Mouse (Mus musculus) embryonic fibroblast, embryonic 13.5 days (primary cell): ENCODE data around the gene Celf5. TPM values are rescaled to one million over a fixed set of nuclear protein-coding genes. Genes with fewer than 3 reads are reported as not detected.

Experiments used
- H3K27ac ChIP-seq: 2 replicates; pipeline ENCODE4 v1.5.1; 2012; ENCODE audit warnings: low read length, control low read depth, inconsistent platforms; ENCODE audit not compliant: insufficient read depth
- H3K4me1 ChIP-seq: 2 replicates; pipeline ENCODE4 v1.6.1; 2011; ENCODE audit warnings: low read length; ENCODE audit not compliant: control insufficient read depth, insufficient read depth
- H3K4me3 ChIP-seq: 2 replicates; pipeline ENCODE4 v1.5.1; 2011; ENCODE audit warnings: mild to moderate bottlenecking, control low read depth, low read length; ENCODE audit not compliant: insufficient read depth
- CTCF ChIP-seq: IDR thresholded peaks from 2 replicates; pipeline ENCODE4 v1.5.1; 2011; ENCODE audit warnings: mild to moderate bottlenecking, control low read depth, low read length, moderate library complexity, borderline replicate concordance; ENCODE audit not compliant: insufficient read depth
- POLR2A ChIP-seq: IDR thresholded peaks from 2 replicates; pipeline ENCODE4 v1.6.1; 2011; ENCODE audit warnings: low read depth, mild to moderate bottlenecking, control low read depth, low read length, moderate library complexity
- polyA plus RNA-seq: library from polyadenylated mRNA; stranded (reverse); fragments of >200 nt; gene quantifications from 2 replicates; pipeline ENCODE4 v1.2.4, GENCODE M21; 2011; ENCODE audit warnings: low read depth; ENCODE audit not compliant: missing spikeins, insufficient read length

Celf5 gene
- polyA plus RNA-seq, 1 experiment: 4.4 TPM

GRCm38 (mm10) chr10:81474461-81474860 lies 8.0 kb downstream of the Celf5 start:
- H3K27ac ChIP-seq: no peak overlapping the region
- H3K4me3 ChIP-seq: no peak overlapping the region
- H3K4me1 ChIP-seq: no peaks in the 10 kb centered on the region
- TF ChIP-seq POLR2A: no peak
- no peak for TF ChIP-seq CTCF

DNA sequence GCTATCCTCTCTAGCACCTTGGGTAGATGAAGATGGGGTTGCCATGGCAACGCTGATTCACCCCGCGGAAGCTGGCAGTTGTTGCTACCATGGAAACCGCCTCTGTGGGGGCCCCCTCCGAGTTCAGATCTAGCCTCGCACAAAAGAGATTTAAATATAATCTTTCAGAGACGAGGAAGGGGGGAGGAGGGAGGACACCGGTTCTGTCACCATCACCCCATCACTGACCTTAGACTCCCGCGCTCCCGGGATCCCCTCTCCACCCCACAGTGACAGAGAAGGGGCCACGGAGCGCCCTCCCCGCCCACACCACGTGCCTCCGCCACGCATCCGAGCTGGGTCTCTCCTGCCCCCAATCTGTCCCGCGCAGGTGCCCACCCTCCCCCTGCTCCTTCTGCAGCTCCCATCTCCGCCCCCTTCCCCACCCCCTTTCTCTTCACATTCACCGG lies 9.5 kb downstream of the Celf5 start:
- Histone ChIP-seq H3K27ac (no peak overlapping the region), H3K4me3 (no peak overlapping the region), H3K4me1 (no peaks in the 10 kb centered on the region)
- TF ChIP-seq CTCF: no peak
- no peak for TF ChIP-seq POLR2A

DNA sequence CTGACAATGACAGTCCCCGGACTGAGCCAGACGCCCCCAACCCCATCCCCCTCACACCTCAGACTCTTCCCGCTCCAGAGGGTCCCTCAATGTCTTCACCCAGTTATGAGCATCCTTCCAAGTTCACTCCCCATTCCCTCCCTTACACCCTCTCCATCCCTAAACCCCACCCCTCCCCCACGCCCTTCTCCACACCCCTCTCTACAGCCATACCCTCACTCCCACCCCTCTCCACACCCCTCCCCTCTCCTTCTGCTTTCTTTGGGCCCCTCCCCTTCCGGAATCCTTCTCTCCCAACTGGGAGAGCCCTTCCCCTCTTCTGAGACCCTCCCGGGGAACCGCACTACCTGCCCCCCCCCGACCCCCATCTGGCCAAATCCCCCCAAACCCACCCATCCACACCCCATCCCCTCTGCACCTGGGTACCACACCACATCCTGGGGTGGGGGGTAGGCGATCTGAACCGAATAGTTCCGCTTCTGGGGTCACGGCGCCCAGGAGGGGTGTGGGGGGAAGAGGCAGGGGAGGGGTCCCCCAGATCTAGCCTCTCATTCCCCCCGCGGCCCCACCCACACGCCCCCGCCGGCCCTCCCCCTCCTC lies 10.0 kb downstream of the Celf5 start:
- no peak overlapping the region for H3K4me3 ChIP-seq

GRCm38 (mm10) chr10:81470454-81470853 lies 12.1 kb downstream of the Celf5 start:
- Histone ChIP-seq H3K4me3 (no peak overlapping the region), H3K27ac (no peak overlapping the region), H3K4me1 (no peaks in the 10 kb centered on the region)
- TF ChIP-seq CTCF (no peak), POLR2A (no peak)

More for the DNA sequence above, 10.0 kb downstream of the Celf5 start:
- H3K4me1 ChIP-seq: no peaks in the 10 kb centered on the region
- TF ChIP-seq CTCF: no peak
- TF ChIP-seq POLR2A: no peak
- no peak overlapping the region for H3K27ac ChIP-seq

DNA sequence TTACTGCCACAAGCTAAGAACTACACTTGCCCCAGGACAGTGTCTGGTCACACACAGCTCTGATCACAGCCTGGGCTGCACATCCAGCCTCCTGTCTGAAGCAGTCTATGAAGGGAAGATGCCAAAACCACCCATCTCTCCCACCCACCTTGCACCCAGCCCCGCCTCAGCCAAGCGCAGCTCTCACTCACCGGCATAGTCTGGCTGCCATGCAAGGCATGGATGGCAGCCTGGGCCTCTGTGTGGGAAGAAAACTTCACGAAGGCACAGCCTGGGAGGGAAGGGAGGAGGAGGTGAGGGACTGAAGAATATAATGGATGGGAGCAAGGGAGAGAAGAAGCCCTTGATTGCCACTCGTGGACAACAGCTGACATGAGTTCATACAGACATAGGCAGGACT lies 13.3 kb downstream of the Celf5 start:
- no peak overlapping the region for H3K27ac ChIP-seq
- H3K4me1 ChIP-seq: no peaks in the 10 kb centered on the region
- TF ChIP-seq POLR2A (no peak), CTCF (no peak)
- no peak overlapping the region for H3K4me3 ChIP-seq

DNA sequence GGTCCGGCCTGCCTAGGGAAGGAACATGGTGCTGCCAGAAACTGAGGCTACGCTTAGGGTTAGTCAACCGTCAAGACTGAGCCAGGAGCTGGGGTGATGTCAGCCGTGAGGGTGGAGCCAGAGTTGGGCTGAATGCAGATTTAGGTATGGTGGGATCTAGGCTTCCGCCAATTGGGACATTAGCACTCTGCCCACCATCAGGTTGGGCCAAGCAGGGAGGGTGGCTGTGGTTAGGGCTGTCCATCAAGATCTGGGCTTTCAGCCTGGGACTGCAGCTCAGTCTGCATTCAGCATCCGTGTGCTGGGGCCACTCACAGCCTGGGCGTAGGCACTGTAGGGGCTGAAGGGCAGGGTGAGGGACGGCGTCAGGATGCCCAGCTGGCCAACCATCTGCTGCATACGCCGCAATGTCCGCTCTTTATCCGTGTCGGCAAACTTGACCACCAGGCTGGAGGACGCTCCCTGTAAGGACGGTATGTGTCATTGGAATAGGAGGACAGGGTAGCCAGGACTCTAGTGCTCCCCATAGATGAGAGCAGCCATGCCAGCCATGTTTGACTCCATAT lies 14.8 kb downstream of the Celf5 start:
- H3K4me3 ChIP-seq: no peak overlapping the region
- H3K4me1 ChIP-seq: no peaks in the 10 kb centered on the region
- no peak for TF ChIP-seq POLR2A
- TF ChIP-seq CTCF: no peak
- no peak overlapping the region for H3K27ac ChIP-seq

- no peak overlapping the region for H3K4me3 ChIP-seq
- no peak for TF ChIP-seq POLR2A
- TF ChIP-seq CTCF: no peak
- H3K27ac ChIP-seq: no peak overlapping the region
- no peaks in the 10 kb centered on the region for H3K4me1 ChIP-seq
Measured at GRCm38 (mm10) chr10:81466881-81467280, 15.6 kb downstream of the Celf5 start.

DNA sequence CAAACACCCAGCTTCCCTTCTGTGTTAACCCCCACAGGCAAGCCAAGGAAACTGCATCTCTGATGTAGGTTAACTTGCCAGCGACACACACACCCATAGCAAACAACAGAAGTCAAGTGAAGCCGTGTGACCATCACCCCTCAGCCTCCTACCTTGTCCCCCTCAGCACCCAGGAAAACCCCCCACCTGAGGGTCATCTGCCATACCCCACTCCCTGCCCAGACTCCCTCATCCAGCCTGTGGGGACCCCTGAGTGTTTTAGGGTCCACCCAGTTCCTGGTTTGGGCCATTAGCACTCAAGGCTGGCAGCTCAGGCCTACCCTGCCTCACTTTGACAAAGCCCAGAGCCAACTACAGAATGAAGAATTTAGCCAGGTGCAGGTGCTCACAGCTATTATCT lies 16.4 kb downstream of the Celf5 start:
- Histone ChIP-seq H3K4me1 (no peaks in the 10 kb centered on the region), H3K27ac (no peak overlapping the region), H3K4me3 (no peak overlapping the region)
- TF ChIP-seq CTCF (no peak), POLR2A (no peak)

DNA sequence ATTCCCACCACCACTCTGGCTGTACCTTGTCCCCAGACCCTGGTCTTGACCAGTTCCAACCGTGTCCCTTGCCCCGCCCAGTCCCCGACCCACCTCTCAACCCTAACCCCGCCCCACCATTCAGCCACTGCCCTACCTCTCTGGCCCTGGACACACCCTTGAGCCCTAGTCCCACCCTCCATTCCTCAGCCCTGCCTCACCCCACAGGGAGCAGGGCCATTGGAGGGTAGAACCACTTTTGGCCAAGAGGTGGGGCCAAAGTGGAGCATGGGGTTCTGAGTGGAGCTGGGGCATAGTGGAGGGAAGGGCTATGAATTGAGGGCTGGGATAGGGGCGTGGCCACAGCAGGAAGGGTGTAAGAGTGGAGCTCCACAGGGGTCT lies 17.3 kb downstream of the Celf5 start:
- TF ChIP-seq POLR2A (no peak), CTCF (no peak)
- Histone ChIP-seq H3K4me1 (no peaks in the 10 kb centered on the region), H3K4me3 (no peak overlapping the region), H3K27ac (no peak overlapping the region)

- no peaks in the 10 kb centered on the region for H3K4me1 ChIP-seq
- TF ChIP-seq POLR2A: no peak
- TF ChIP-seq CTCF: no peak
- no peak overlapping the region for H3K4me3 ChIP-seq
- no peak overlapping the region for H3K27ac ChIP-seq
Measured at GRCm38 (mm10) chr10:81464405-81465264, 17.9 kb downstream of the Celf5 start.

- Histone ChIP-seq H3K4me3 (no peak overlapping the region), H3K4me1 (no peaks in the 10 kb centered on the region), H3K27ac (no peak overlapping the region)
- no peak for TF ChIP-seq CTCF
- no peak for TF ChIP-seq POLR2A
Measured at GRCm38 (mm10) chr10:81463531-81463930, 19.0 kb downstream of the Celf5 start.
